Mouse (Mus musculus): Measurements from ENCODE around the gene D230025D16Rik. TPM values are rescaled to one million over a fixed set of nuclear protein-coding genes. Genes with fewer than 3 reads are reported as not detected.

The D230025D16Rik gene
- 10.6 and 12.9 TPM in 2 replicates for polyA plus RNA-seq (2012; rRNA removed)

DNA sequence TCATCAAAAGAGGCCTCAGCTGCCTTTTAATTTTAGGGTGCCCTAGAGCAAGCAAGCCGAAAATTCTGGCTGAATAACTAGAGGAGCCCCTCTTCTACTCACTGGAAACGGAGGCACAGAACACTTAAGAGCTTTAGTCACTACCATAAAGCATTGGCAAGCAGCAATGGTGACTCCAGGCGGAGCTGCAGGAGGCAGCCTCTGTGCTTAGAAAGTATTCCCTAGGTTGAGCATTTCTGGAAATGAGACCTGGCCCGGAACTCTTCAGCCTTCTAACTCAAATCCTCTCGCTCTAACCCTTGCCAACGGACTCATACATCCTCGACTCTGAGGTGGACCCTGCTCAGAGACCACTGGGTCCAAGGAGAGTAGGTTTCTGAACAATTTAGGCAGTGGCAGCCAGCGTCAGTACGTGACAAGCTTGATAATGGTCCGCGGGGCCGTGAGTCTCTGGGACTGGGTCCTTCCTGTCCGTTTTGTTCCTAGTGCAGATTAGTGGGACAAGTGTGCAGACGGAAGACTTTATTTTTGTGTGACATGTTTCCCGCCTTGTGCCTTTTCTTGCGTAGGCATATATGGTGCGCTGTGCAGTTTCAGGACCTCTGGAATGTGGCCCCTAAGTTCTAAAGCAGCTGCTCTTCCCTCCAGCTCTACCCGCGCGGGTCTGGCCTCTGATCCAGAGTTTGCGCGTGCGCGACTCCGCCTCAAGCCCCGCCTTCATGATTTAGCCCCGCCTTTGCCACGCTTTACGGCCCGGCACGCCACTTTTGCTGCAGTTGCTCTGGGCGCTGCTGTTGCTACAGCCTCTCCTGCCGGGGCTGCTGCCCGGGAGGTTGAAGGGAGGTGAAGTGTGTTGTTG, at the start of gene D230025D16Rik:
Gene D230025D16Rik (plus strand): TSS at position 733 of the 859 bp plus-strand sequence.

DNA sequence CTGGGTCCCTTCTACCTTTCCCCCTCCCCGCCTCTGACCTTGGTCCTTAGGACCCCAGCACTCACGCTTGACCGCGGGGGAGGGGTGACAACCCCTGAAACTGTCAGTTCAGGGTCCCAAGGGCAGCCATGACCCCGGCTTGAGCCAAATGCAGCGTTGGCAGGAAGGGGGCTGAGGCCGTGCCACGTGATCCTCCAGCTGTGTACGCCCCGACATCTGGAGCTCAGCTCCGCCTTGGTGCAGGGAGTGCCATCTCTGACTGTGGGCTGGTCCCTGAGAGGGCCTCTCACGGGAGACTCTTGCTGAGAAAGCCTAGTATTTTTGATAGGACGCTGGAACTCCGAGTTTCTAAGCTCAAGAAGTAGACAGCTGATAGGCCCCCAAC, 30.0 kb downstream of the D230025D16Rik start, which contains the start of gene B3gnt9:
Gene B3gnt9 (minus strand): TSS at position 188 of the 385 bp plus-strand sequence.

DNA sequence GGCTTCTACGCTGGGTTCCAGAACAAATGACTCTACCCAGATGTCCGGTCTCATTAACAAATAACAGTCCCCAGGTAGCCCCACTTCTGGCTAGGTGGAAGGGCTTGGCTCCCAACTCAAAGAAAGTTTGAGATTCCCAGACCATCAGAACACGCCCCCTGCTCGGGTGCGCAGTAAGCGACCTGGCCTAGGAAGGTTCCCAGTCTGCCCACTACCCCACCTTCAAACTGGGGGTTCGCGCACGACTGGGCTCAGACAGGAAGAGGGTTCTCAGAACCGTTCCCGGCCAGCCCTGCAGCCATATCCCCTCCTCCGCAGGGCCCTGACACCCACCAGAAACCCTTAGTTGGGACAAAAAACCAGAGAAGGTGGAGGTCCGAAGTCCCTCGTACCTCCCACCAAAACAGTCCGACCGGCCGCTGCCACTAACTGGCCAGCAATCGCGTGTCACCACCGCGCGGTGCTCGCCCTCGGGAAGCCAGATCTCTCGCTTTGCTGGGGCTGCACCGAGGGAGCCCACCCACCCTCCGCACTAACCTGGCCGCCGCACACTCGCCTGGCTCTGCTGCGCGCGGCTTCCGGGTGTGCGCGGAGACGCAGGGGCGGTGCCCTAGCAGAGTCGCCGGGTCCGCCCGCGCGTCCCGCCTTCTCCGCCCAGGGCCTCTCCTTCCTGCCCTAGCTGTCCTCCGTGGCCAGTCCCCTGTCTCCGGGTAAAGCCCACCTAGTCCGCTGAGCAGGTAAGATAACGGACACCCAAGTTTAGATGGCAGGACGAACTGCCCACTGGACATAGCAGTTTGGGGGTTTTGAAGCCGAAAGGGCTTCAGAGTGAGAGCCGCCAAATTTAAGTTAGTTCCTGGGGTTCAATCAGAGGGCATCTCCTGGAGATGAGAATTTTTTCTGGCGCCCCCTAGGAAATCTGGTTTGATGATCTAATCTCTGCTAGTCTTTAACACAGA, 39.4 kb downstream of the D230025D16Rik start, which contains the start of the genes Tradd and Fbxl8:
Gene Tradd (minus strand): TSS at position 586 of the 959 bp plus-strand sequence.
Gene Fbxl8 (plus strand): TSS at position 625 of the 959 bp plus-strand sequence.

DNA sequence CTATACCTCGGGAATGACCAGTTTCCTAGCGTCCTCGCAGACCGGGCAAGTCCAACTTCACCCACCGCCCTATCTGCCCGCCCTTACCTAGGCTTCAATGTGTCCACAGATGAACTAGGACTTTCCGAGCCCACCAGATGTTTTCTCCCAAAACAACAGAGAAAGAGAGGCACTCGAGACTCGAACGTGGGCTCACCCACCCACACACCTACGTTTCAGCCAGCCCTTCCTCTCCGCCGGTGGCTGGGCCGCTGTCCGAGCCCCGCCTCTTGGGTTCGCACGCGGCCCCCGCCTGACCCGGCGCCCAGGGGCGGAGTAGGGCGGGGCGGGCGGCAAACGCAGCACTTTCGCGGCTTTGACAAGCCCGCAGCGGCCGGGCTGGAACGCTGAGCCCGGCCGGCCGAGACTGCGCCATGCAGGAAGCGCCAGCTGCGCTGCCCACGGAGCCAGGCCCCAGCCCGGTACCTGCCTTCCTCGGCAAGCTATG, 44.6 kb downstream of the D230025D16Rik start, which contains the start of gene Hsf4:
Gene Hsf4 (plus strand): TSS at position 341 of the 487 bp plus-strand sequence.

DNA sequence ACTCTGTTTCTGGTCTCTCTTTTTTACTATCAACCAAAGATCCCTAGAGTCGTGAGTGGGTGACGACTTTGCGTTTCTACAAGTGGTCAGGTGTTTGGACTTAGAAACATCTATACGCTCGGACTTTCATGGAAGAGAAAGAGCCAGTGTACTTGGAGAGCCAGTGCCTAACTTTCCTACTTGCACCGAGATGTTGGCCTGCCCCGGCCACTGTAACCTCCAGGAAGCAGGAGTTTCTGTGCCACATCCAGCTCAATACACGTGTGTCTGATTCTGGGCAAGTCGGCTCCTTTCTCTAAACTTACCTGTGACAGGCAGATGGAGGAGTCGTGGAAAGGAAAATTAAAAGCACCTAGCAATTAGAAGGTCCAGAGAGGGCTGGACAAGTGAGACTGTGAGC, 50.9 kb downstream of the D230025D16Rik start, which contains the start of gene Nol3:
Gene Nol3 (plus strand): TSS at position 301 of the 400 bp plus-strand sequence.

DNA sequence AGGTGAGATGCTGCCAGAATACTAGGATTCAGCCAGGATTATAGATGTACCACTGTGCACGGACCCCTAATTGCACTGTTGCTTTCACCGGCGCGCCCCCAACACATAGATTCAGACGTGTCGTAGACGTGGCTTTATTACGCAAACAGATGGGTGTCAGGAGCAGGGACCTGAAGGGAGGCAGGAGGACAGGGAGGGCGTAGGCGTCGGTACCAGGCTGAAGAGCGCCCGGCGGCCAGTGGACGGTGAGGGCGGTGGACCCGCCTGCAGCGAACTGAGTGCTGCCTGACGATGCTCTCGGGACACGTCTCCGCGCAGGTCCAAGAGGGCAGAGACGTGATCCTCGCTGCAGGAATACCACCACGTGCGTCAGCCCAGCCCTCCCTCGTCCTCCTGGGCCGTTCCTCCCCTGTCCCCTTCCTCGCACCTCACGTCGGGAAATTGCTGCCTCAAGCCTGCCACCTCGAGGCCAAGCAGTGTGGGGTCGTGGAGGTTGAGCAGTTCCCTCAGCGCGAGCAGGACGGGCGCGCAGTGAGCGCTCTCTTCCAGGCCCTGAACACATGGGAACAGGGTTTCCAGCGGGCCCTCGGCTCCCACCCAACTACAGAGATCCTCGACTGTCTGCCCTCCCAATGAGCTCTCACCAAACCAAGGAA, 65.0 kb downstream of the D230025D16Rik start, which contains the start of gene 4931428F04Rik:
Gene 4931428F04Rik (minus strand): TSS at position 60 of the 656 bp plus-strand sequence.

DNA sequence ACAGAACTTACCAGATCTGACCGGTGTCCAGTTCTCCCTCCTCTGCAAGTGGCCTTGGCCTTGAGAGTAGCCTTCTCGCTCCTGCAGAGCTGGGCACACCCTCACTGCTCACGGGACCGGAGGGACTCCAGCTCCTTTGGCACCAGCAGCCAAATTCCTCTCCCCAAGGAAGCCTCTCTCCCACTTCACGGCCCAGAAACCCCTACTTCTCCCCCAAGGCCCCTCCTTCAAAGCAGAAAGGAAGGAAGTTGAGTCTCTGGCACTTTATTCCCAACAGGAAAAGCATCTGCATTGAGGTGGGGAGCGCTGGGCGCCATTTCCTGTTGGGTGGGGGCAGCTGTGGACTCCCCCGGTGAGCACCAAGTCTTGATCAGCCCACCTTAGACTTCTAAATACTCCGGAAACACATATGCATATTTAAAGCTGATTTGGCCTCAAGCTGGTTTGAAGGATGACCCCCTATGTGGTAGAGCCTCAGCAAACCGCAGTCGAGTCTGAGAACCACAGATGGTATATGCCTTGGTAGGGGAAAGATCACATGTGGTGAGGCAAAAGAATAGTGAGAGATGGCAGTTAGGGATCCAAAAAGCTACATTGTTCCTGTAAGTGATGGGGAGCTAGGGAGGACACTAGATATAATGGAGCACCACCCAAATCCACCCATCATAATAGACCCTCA, 71.1 kb downstream of the D230025D16Rik start, which contains the start of gene Exoc3l:
Gene Exoc3l (minus strand): TSS at position 207 of the 679 bp plus-strand sequence.

DNA sequence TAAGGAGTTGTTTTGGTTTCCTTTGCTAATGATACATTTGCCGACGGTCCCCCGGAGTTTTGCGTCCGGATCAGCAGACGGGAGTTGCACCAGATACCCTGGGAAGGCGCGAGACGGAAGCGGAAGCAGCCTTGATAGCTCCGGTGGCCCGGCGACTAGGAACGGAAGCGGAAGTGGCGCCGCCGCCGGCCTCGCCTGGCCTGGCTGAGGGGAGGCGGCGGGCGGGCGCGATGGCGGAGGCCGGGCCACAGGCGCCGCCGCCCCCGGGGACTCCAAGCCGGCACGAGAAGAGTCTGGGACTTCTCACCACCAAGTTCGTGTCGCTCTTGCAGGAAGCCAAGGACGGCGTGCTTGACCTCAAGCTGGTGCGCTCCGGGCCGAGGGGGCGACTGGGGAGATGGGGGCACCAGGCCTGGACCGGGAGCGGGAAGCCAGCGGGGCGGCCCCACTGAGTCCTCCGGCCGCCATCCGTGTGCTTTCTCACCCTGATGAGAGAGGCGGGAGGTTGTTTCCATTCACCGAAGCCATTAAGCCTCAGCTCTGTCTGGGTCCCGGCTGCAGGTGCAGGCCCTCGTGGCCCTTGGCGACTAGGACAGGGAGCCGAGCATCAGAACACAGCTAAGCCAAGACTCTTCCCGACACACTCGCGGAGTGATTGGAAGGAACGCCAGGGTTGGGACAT, 72.7 kb downstream of the D230025D16Rik start, which contains the start of gene E2f4:
Gene E2f4 (plus strand): TSS at position 153 of the 682 bp plus-strand sequence.

Other genes starting within 250 kb of the D230025D16Rik start
- not detected in 2 replicates for gene Ces2h, start 224.3 kb upstream of the D230025D16Rik start, polyA plus RNA-seq (2012; rRNA removed)
- gene Ces3a, start 176.5 kb upstream of the D230025D16Rik start, polyA plus RNA-seq (2012; rRNA removed) = 0.19 and 0.23 TPM in 2 replicates
- not detected in 2 replicates for gene Ces3b, start 141.4 kb upstream of the D230025D16Rik start, polyA plus RNA-seq (2012; rRNA removed)
- gene Ces4a, start 93.3 kb upstream of the D230025D16Rik start, polyA plus RNA-seq (2012; rRNA removed) = not detected in 2 replicates
- gene Cbfb, start 54.5 kb upstream of the D230025D16Rik start, polyA plus RNA-seq (2012; rRNA removed) = 5.0 and 7.1 TPM in 2 replicates
- gene B3gnt9, start 30.0 kb downstream of the D230025D16Rik start, polyA plus RNA-seq (2012; rRNA removed) = 1.4 and 1.7 TPM in 2 replicates
- 5.4 and 5.6 TPM in 2 replicates for gene Tradd, start 39.5 kb downstream of the D230025D16Rik start, polyA plus RNA-seq (2012; rRNA removed)
- gene Fbxl8, start 39.5 kb downstream of the D230025D16Rik start, polyA plus RNA-seq (2012; rRNA removed) = 0.77 and 0.93 TPM in 2 replicates
- 0.01 and 0.03 TPM in 2 replicates for gene Hsf4, start 44.7 kb downstream of the D230025D16Rik start, polyA plus RNA-seq (2012; rRNA removed)
- gene Nol3, start 51.0 kb downstream of the D230025D16Rik start, polyA plus RNA-seq (2012; rRNA removed) = 0.02 and 0.07 TPM in 2 replicates
- gene 4931428F04Rik, start 64.7 kb downstream of the D230025D16Rik start, polyA plus RNA-seq (2012; rRNA removed) = 1.1 TPM in 2 replicates
- 5.9 and 7.1 TPM in 2 replicates for gene Exoc3l, start 71.0 kb downstream of the D230025D16Rik start, polyA plus RNA-seq (2012; rRNA removed)
- gene E2f4, start 72.5 kb downstream of the D230025D16Rik start, polyA plus RNA-seq (2012; rRNA removed) = 221 and 269 TPM in 2 replicates
- 3.3 and 3.8 TPM in 2 replicates for gene Elmo3, start 80.5 kb downstream of the D230025D16Rik start, polyA plus RNA-seq (2012; rRNA removed)
- 8.4 and 9.2 TPM in 2 replicates for gene Lrrc29, start 101.1 kb downstream of the D230025D16Rik start, polyA plus RNA-seq (2012; rRNA removed)
- 57.5 and 62.2 TPM in 2 replicates for gene Tmem208, start 101.2 kb downstream of the D230025D16Rik start, polyA plus RNA-seq (2012; rRNA removed)
- gene Fhod1, start 122.8 kb downstream of the D230025D16Rik start, polyA plus RNA-seq (2012; rRNA removed) = 3.6 and 4.4 TPM in 2 replicates
- 0.75 and 0.82 TPM in 2 replicates for gene Slc9a5, start 123.7 kb downstream of the D230025D16Rik start, polyA plus RNA-seq (2012; rRNA removed)
- gene Plekhg4, start 148.1 kb downstream of the D230025D16Rik start, polyA plus RNA-seq (2012; rRNA removed) = 0.02 and 0.07 TPM in 2 replicates
- gene Kctd19, start 188.4 kb downstream of the D230025D16Rik start, polyA plus RNA-seq (2012; rRNA removed) = not detected in 2 replicates
- gene Lrrc36, start 188.4 kb downstream of the D230025D16Rik start, polyA plus RNA-seq (2012; rRNA removed) = 0.08 and 0.10 TPM in 2 replicates
- gene Tppp3, start 246.4 kb downstream of the D230025D16Rik start, polyA plus RNA-seq (2012; rRNA removed) = 0.69 and 2.4 TPM in 2 replicates

Measured in liver, embryonic 14 days (tissue).